Mouse (Mus musculus) heart, adult 8-10 months (tissue): ENCODE data around the gene Tie1. TPM values are rescaled to one million over a fixed set of nuclear protein-coding genes. Genes with fewer than 3 reads are reported as not detected.

Source experiments
- DNase-seq: peaks from one replicate; pipeline ENCODE4 v3.0.0; 2022; ENCODE audit warnings: low spot score
- total RNA-seq, 4 experiments: library from RNA; stranded (reverse); gene quantifications; 2 replicates each; pipeline ENCODE4 v1.2.4; 2022

Gene Tie1
- total RNA-seq, 4 experiments from 2014 or later, result 50.0 to 57.6 (median 56.7) TPM

GRCm38 (mm10) chr4:118476773-118477530 is 12.9 kb downstream of the Tie1 start:
- DNase-seq, result no peak

- DNase-seq, result no peak
Observed at GRCm38 (mm10) chr4:118472687-118473086, 17.2 kb downstream of the Tie1 start.

- no peak for DNase-seq
Observed at GRCm38 (mm10) chr4:118471281-118471680, 18.6 kb downstream of the Tie1 start.

- no peak for DNase-seq
Observed at GRCm38 (mm10) chr4:118465697-118466163, 24.1 kb downstream of the Tie1 start.

- no peak for DNase-seq
Observed at GRCm38 (mm10) chr4:118464956-118465355, 24.9 kb downstream of the Tie1 start.

- DNase-seq, result no peak
Observed at GRCm38 (mm10) chr4:118457345-118457975, 32.4 kb downstream of the Tie1 start, which contains the start of gene Mpl. Mpl (minus strand) TSS chr4:118457513.

GRCm38 (mm10) chr4:118446415-118447153 is 43.3 kb downstream of the Tie1 start:
- no peak for DNase-seq

- DNase-seq, result peak; percentile 59
Observed at GRCm38 (mm10) chr4:118445781-118446414, 44.0 kb downstream of the Tie1 start.

GRCm38 (mm10) chr4:118445088-118445487 is 44.8 kb downstream of the Tie1 start:
- DNase-seq, result no peak

GRCm38 (mm10) chr4:118437829-118438253 is 52.0 kb downstream of the Tie1 start:
- peak; percentile 60 for DNase-seq

- DNase-seq, result peak; percentile 93
Observed at GRCm38 (mm10) chr4:118436820-118437603, 52.8 kb downstream of the Tie1 start, which contains the start of gene Cdc20. Cdc20 (minus strand) TSS chr4:118437352.

- no peak for DNase-seq
Observed at GRCm38 (mm10) chr4:118432332-118432731, 57.5 kb downstream of the Tie1 start.

- no peak for DNase-seq
Observed at GRCm38 (mm10) chr4:118429215-118429895, 60.5 kb downstream of the Tie1 start.

GRCm38 (mm10) chr4:118428531-118429214 is 61.2 kb downstream of the Tie1 start:
- DNase-seq, result no peak

GRCm38 (mm10) chr4:118427768-118428451 is 62.0 kb downstream of the Tie1 start, which contains the start of gene Elovl1:
Elovl1 (plus strand) TSS chr4:118428093.
- DNase-seq, result peak; percentile 90

- no peak for DNase-seq
Observed at GRCm38 (mm10) chr4:118427415-118427767, 62.5 kb downstream of the Tie1 start.

GRCm38 (mm10) chr4:118425374-118425773 is 64.5 kb downstream of the Tie1 start:
- no peak for DNase-seq

GRCm38 (mm10) chr4:118424541-118425160 is 65.2 kb downstream of the Tie1 start:
- no peak for DNase-seq

- DNase-seq, result no peak
Observed at GRCm38 (mm10) chr4:118421384-118421783, 68.5 kb downstream of the Tie1 start.
